Mouse (Mus musculus): Measurements from ENCODE around the gene Plscr3. TPM values are rescaled to one million over a fixed set of nuclear protein-coding genes. Genes with fewer than 3 reads are reported as not detected.
A peak's percentile ranks its signal among the peaks of the same experiment; 100 is the strongest.

The Plscr3 gene
- polyA plus RNA-seq, 1 experiment from 2014 or later: 42.0 TPM

DNA sequence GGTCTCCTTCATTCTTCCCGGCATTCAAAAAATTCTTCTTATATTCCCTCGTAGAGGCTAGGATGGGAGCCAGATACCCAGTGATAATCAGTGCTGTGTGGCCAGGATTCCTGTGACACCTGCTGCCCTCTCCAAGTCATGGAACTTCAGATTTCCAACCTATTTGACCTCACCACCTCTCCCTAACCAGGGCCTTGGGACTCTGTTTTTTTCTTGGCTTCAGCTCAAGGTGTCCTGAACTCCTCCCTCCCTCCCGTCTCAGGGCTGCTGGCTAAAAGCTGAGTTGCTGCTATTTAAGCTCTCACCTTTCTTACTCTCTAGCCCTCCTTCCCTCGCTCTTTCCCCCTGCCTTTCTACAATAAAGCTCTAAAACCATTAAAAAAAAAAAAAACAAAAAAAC lies 53.7 kb downstream of the Plscr3 start:
- Histone ChIP-seq H3K9me3 (ENCODE audit: control insufficient read depth) (no peaks in the 10 kb centered on the region), H3K9ac (ENCODE audit: low read depth, low read length) (no peak overlapping the region), H3K27me3 (replicated peaks; ENCODE audit: control insufficient read depth, insufficient read depth, low read length) (no peaks in the 10 kb centered on the region), H3K36me3 (ENCODE audit: control insufficient read depth, insufficient read depth) (peaks cover 13% of the 10 kb centered on the region), H3K27ac (ENCODE audit: low read depth, low read length) (no peak overlapping the region), H3K4me3 (ENCODE audit: low read depth, low read length) (peak overlapping the region; percentile 75), H3K4me2 (replicated peaks; ENCODE audit: low read depth) (peak overlapping the region; percentile 98), H3K4me1 (replicated peaks; ENCODE audit: control insufficient read depth, insufficient read depth, low read length) (no peaks in the 10 kb centered on the region)
- no peak for TF ChIP-seq CTCF (IDR thresholded peaks at IDR 0.05; ENCODE audit: low read depth)
- no peak for ATAC-seq
- WGBS: 27% methylated on average over 4 of the region's 4 CpGs

DNA sequence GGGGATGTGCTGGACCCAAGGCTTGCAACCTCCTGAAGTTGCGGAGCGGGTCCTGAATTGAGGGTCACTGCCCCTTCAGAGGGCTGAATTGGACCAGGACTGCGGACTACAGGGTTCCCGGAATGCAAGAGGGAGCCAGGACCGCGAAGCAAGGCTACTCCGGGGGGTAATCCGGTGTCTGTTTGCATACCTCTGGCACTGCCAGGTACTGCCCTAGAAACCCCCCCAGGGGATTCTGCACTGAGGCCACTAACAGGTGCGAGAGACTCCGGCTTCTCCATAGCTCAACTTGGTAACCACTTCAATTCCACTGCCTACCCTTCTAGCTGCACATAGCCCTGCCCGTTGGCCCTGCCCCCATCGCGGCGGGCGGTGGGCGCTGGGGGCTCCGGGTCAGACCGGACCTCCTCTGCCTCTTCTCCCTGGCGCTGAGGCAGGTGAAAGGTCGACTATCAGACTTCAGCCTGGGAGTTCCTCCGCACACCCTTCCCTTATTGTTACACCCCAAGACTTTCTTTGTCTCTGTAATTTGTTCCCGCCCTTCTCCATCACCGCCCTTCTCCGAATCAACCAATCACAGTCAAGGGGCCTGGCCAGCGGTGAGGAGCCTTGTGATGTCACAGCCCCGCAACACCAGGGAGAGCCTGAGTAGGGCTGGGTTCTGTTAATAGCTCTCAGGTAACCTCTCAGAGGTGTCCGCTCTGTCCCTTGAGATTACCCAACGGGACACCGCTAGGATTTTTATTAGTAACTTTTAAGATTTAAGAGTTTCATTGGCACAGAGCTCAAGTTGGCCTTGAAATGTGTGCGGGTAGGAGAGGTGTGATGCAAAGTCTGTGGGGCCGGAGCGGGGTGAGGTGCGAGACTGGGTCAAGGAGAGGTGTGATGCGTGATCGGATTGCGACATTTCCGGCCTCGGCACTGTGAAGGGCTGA lies 54.6 kb downstream of the Plscr3 start, which contains the start of the genes 2810408A11Rik and Neurl4:
TSS of gene 2810408A11Rik (minus strand) at position 517 of the 935 bp plus-strand sequence.
TSS of gene Neurl4 (plus strand) at position 602 of the 935 bp plus-strand sequence.
- peak within 1 kb of the TSS; percentile 65 for H3K9ac ChIP-seq (ENCODE audit: low read depth, low read length)
- ATAC-seq: peak; percentile 93
- H3K36me3 ChIP-seq (ENCODE audit: control insufficient read depth, insufficient read depth): peaks cover 19% of the 10 kb centered on the region
- peak within 1 kb of the TSS; percentile 75 for H3K4me3 ChIP-seq (ENCODE audit: low read depth, low read length)
- H3K27ac ChIP-seq (ENCODE audit: low read depth, low read length): peak within 1 kb of the TSS; percentile 89
- H3K4me1 ChIP-seq (replicated peaks; ENCODE audit: control insufficient read depth, insufficient read depth, low read length): no peaks in the 10 kb centered on the region
- peak within 1 kb of the TSS; percentile 98 for H3K4me2 ChIP-seq (replicated peaks; ENCODE audit: low read depth)
- no peaks in the 10 kb centered on the region for H3K27me3 ChIP-seq (replicated peaks; ENCODE audit: control insufficient read depth, insufficient read depth, low read length)
- WGBS: under 1% methylated on average over 38 of the region's 38 CpGs
- TF ChIP-seq CTCF (IDR thresholded peaks at IDR 0.05; ENCODE audit: low read depth): no peak
- H3K9me3 ChIP-seq (ENCODE audit: control insufficient read depth): no peaks in the 10 kb centered on the region

GRCm38 (mm10) chr11:69901406-69901846 lies 55.2 kb downstream of the Plscr3 start:
- Histone ChIP-seq H3K4me3 (ENCODE audit: low read depth, low read length) (peak overlapping the region; percentile 75), H3K27ac (ENCODE audit: low read depth, low read length) (peak overlapping the region; percentile 89), H3K27me3 (replicated peaks; ENCODE audit: control insufficient read depth, insufficient read depth, low read length) (no peaks in the 10 kb centered on the region), H3K4me1 (replicated peaks; ENCODE audit: control insufficient read depth, insufficient read depth, low read length) (no peaks in the 10 kb centered on the region), H3K9ac (ENCODE audit: low read depth, low read length) (peak overlapping the region; percentile 65), H3K36me3 (ENCODE audit: control insufficient read depth, insufficient read depth) (peaks cover 26% of the 10 kb centered on the region), H3K4me2 (replicated peaks; ENCODE audit: low read depth) (peak overlapping the region; percentile 98), H3K9me3 (ENCODE audit: control insufficient read depth) (no peaks in the 10 kb centered on the region)
- TF ChIP-seq CTCF (IDR thresholded peaks at IDR 0.05; ENCODE audit: low read depth): no peak
- WGBS: under 1% methylated on average over 42 of the region's 42 CpGs
- ATAC-seq: peak; percentile 80

Small RNAs within 50 kb of the gene (microRNA-seq; reads per million reads assigned to microRNA genes)
- not detected for gene Mir6924

Other genes with a start within 250 kb of the Plscr3 start
- 5.9 and 7.5 TPM in 2 replicates for gene Atp1b2, start 240.4 kb upstream of the Plscr3 start, polyA plus RNA-seq (2015; fragmentation: Nextera tagmentation; extraction: Ambion mirVana)
- 0.24 TPM in 1 of 2 replicates, not detected in the other for gene Shbg, start 228.5 kb upstream of the Plscr3 start, polyA plus RNA-seq (2015; fragmentation: Nextera tagmentation; extraction: Ambion mirVana)
- gene Sat2, start 224.4 kb upstream of the Plscr3 start, polyA plus RNA-seq (2015; fragmentation: Nextera tagmentation; extraction: Ambion mirVana): 34.1 and 40.3 TPM in 2 replicates
- 9.8 and 10.8 TPM in 2 replicates for gene Fxr2, start 213.4 kb upstream of the Plscr3 start, polyA plus RNA-seq (2015; fragmentation: Nextera tagmentation; extraction: Ambion mirVana)
- not detected in 2 replicates for gene Sox15, start 191.1 kb upstream of the Plscr3 start, polyA plus RNA-seq (2015; fragmentation: Nextera tagmentation; extraction: Ambion mirVana)
- 95.7 and 96.6 TPM in 2 replicates for gene Mpdu1, start 183.7 kb upstream of the Plscr3 start, polyA plus RNA-seq (2015; fragmentation: Nextera tagmentation; extraction: Ambion mirVana)
- gene Cd68, start 180.2 kb upstream of the Plscr3 start, polyA plus RNA-seq (2015; fragmentation: Nextera tagmentation; extraction: Ambion mirVana): 20.9 and 21.0 TPM in 2 replicates
- gene Eif4a1, start 174.0 kb upstream of the Plscr3 start, polyA plus RNA-seq (2015; fragmentation: Nextera tagmentation; extraction: Ambion mirVana): 279 and 291 TPM in 2 replicates
- 26.7 and 27.6 TPM in 2 replicates for gene Senp3, start 164.3 kb upstream of the Plscr3 start, polyA plus RNA-seq (2015; fragmentation: Nextera tagmentation; extraction: Ambion mirVana)
- gene Tnfsf13, start 160.6 kb upstream of the Plscr3 start, polyA plus RNA-seq (2015; fragmentation: Nextera tagmentation; extraction: Ambion mirVana): 1.6 and 1.8 TPM in 2 replicates
- 6.6 and 7.2 TPM in 2 replicates for gene Tnfsf12, start 150.5 kb upstream of the Plscr3 start, polyA plus RNA-seq (2015; fragmentation: Nextera tagmentation; extraction: Ambion mirVana)
- gene Tnfsfm13, start 150.3 kb upstream of the Plscr3 start, polyA plus RNA-seq (2015; fragmentation: Nextera tagmentation; extraction: Ambion mirVana): 4.1 and 4.8 TPM in 2 replicates
- 13.3 and 14.0 TPM in 2 replicates for gene Polr2a, start 87.7 kb upstream of the Plscr3 start, polyA plus RNA-seq (2015; fragmentation: Nextera tagmentation; extraction: Ambion mirVana)
- 0.09 and 0.12 TPM in 2 replicates for gene Slc35g3, start 84.4 kb upstream of the Plscr3 start, polyA plus RNA-seq (2015; fragmentation: Nextera tagmentation; extraction: Ambion mirVana)
- 2.1 and 2.4 TPM in 2 replicates for gene Zbtb4, start 80.5 kb upstream of the Plscr3 start, polyA plus RNA-seq (2015; fragmentation: Nextera tagmentation; extraction: Ambion mirVana)
- gene Chrnb1, start 50.4 kb upstream of the Plscr3 start, polyA plus RNA-seq (2015; fragmentation: Nextera tagmentation; extraction: Ambion mirVana): 2.4 and 2.8 TPM in 2 replicates
- 0.18 and 0.38 TPM in 2 replicates for gene Fgf11, start 44.5 kb upstream of the Plscr3 start, polyA plus RNA-seq (2015; fragmentation: Nextera tagmentation; extraction: Ambion mirVana)
- 58.0 and 59.4 TPM in 2 replicates for gene Tmem102, start 40.8 kb upstream of the Plscr3 start, polyA plus RNA-seq (2015; fragmentation: Nextera tagmentation; extraction: Ambion mirVana)
- not detected in 2 replicates for gene Gm39566, start 31.1 kb upstream of the Plscr3 start, polyA plus RNA-seq (2015; fragmentation: Nextera tagmentation; extraction: Ambion mirVana)
- gene Spem2, start 27.9 kb upstream of the Plscr3 start, polyA plus RNA-seq (2015; fragmentation: Nextera tagmentation; extraction: Ambion mirVana): 0.07 TPM in 1 of 2 replicates, not detected in the other
- gene Spem1, start 24.2 kb upstream of the Plscr3 start, polyA plus RNA-seq (2015; fragmentation: Nextera tagmentation; extraction: Ambion mirVana): not detected in 2 replicates
- 1.8 and 2.2 TPM in 2 replicates for gene Nlgn2, start 8.6 kb upstream of the Plscr3 start, polyA plus RNA-seq (2015; fragmentation: Nextera tagmentation; extraction: Ambion mirVana)
- 584 and 590 TPM in 2 replicates for gene Tmem256, start 7.9 kb upstream of the Plscr3 start, polyA plus RNA-seq (2015; fragmentation: Nextera tagmentation; extraction: Ambion mirVana)
- gene Tnk1, start 12.4 kb downstream of the Plscr3 start, polyA plus RNA-seq (2015; fragmentation: Nextera tagmentation; extraction: Ambion mirVana): 11.7 and 12.8 TPM in 2 replicates
- gene Tmem95, start 31.6 kb downstream of the Plscr3 start, polyA plus RNA-seq (2015; fragmentation: Nextera tagmentation; extraction: Ambion mirVana): not detected in 2 replicates
- gene Kctd11, start 35.0 kb downstream of the Plscr3 start, polyA plus RNA-seq (2015; fragmentation: Nextera tagmentation; extraction: Ambion mirVana): 4.0 and 4.1 TPM in 2 replicates
- gene Acap1, start 49.2 kb downstream of the Plscr3 start, polyA plus RNA-seq (2015; fragmentation: Nextera tagmentation; extraction: Ambion mirVana): 1.1 TPM in 2 replicates
- gene 2810408A11Rik, start 54.6 kb downstream of the Plscr3 start, polyA plus RNA-seq (2015; fragmentation: Nextera tagmentation; extraction: Ambion mirVana): 3.5 and 3.8 TPM in 2 replicates
- 9.7 and 10.3 TPM in 2 replicates for gene Neurl4, start 54.7 kb downstream of the Plscr3 start, polyA plus RNA-seq (2015; fragmentation: Nextera tagmentation; extraction: Ambion mirVana)
- gene Gps2, start 67.5 kb downstream of the Plscr3 start, polyA plus RNA-seq (2015; fragmentation: Nextera tagmentation; extraction: Ambion mirVana): 40.4 and 42.3 TPM in 2 replicates
- 716 and 774 TPM in 2 replicates for gene Eif5a, start 75.6 kb downstream of the Plscr3 start, polyA plus RNA-seq (2015; fragmentation: Nextera tagmentation; extraction: Ambion mirVana)
- gene Ybx2, start 89.4 kb downstream of the Plscr3 start, polyA plus RNA-seq (2015; fragmentation: Nextera tagmentation; extraction: Ambion mirVana): 0.42 and 0.43 TPM in 2 replicates
- 18.3 and 18.7 TPM in 2 replicates for gene Slc2a4, start 101.8 kb downstream of the Plscr3 start, polyA plus RNA-seq (2015; fragmentation: Nextera tagmentation; extraction: Ambion mirVana)
- 1,243 and 1,341 TPM in 2 replicates for gene Cldn7, start 118.4 kb downstream of the Plscr3 start, polyA plus RNA-seq (2015; fragmentation: Nextera tagmentation; extraction: Ambion mirVana)
- gene Ctdnep1, start 134.8 kb downstream of the Plscr3 start, polyA plus RNA-seq (2015; fragmentation: Nextera tagmentation; extraction: Ambion mirVana): 23.2 and 24.1 TPM in 2 replicates
- 56.8 and 57.7 TPM in 2 replicates for gene Elp5, start 136.1 kb downstream of the Plscr3 start, polyA plus RNA-seq (2015; fragmentation: Nextera tagmentation; extraction: Ambion mirVana)
- 1,065 and 1,136 TPM in 2 replicates for gene Gabarap, start 144.8 kb downstream of the Plscr3 start, polyA plus RNA-seq (2015; fragmentation: Nextera tagmentation; extraction: Ambion mirVana)
- 32.6 and 37.7 TPM in 2 replicates for gene Phf23, start 149.4 kb downstream of the Plscr3 start, polyA plus RNA-seq (2015; fragmentation: Nextera tagmentation; extraction: Ambion mirVana)
- 9.1 TPM in 2 replicates for gene Dvl2, start 154.2 kb downstream of the Plscr3 start, polyA plus RNA-seq (2015; fragmentation: Nextera tagmentation; extraction: Ambion mirVana)
- 203 and 215 TPM in 2 replicates for gene Acadvl, start 169.0 kb downstream of the Plscr3 start, polyA plus RNA-seq (2015; fragmentation: Nextera tagmentation; extraction: Ambion mirVana)
- gene Dlg4, start 170.6 kb downstream of the Plscr3 start, polyA plus RNA-seq (2015; fragmentation: Nextera tagmentation; extraction: Ambion mirVana): 1.4 and 1.8 TPM in 2 replicates
- not detected in 2 replicates for gene Asgr1, start 207.7 kb downstream of the Plscr3 start, polyA plus RNA-seq (2015; fragmentation: Nextera tagmentation; extraction: Ambion mirVana)
- 0.10 and 0.18 TPM in 2 replicates for gene Asgr2, start 246.3 kb downstream of the Plscr3 start, polyA plus RNA-seq (2015; fragmentation: Nextera tagmentation; extraction: Ambion mirVana)